ENCODE assay signal across 22 mouse cellular contexts in the genomic region with DNA sequence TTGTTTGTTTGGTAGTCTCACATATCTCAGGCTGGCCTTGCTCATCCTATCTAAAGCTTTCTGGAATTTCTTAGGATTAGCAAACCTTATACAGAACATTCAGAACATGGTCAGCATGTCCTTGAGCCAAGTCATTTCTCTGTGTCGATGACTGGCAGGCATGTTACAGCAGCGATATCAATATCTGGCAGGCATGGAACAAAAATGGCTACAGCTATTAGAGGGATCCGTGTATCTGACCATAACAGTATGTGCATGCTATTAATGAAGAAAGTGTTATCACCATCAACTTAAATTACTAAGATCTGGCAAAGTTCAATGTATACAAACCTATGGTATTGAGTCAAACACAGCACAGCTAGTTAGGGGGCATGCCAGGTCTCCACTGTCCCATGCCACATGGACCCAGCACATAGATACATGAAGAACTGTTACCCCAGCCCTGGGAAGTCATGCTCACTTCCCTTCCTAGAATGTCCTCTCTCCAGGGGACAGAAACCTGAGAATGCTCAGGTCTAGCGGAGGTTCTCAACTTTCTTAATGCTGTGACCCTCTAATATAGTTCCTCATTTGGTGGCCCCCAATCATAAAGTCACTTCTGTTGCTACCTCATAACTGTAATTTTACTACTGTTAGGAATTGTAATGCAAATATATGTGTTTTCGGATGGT. TPM values are rescaled to one million over a fixed set of nuclear protein-coding genes. Genes with fewer than 3 reads are reported as not detected.
"Had no signal": no experiment of that assay in that cellular context is flagged by ENCODE, and none has a peak within 500 bp of the region (broad histone marks: within the 10 kb centered on the region; RNA-seq: fewer than 3 reads in every experiment).

No protein-coding gene starts in this region.

- H3K27me3 ChIP-seq: liver, embryonic 13.5 days; midbrain, embryonic 13.5 days; midbrain, embryonic 15.5 days; neural tube, embryonic 13.5 days; neural tube, embryonic 15.5 days; stomach, embryonic 15.5 days had no signal

- H3K27ac ChIP-seq: midbrain, embryonic 10.5 days; midbrain, embryonic 13.5 days; midbrain, embryonic 15.5 days; neural tube, embryonic 13.5 days; neural tube, embryonic 15.5 days; stomach, embryonic 15.5 days; stomach, postnatal 0 days had no signal

- DNase-seq: liver, embryonic 13.5 days; lung, adult 18-20 months; lung, embryonic 14.5 days; lung, postnatal 10 days; lung, postnatal 4 days; retina, postnatal 1 day; right cerebral cortex, adult 18-20 months; right cerebral cortex, postnatal 25 days; right cerebral cortex, postnatal 4 days; spleen, adult 18-20 months; thymus, adult 2 months; thymus, postnatal 25 days; thymus, postnatal 4 days had no signal

- H3K36me3 ChIP-seq: midbrain, embryonic 13.5 days had no signal

- ATAC-seq: midbrain, embryonic 13.5 days; midbrain, embryonic 15.5 days had no signal

- H3K9ac ChIP-seq: liver, embryonic 13.5 days; lung, embryonic 14.5 days; midbrain, embryonic 13.5 days; midbrain, embryonic 15.5 days; neural tube, embryonic 13.5 days; neural tube, embryonic 15.5 days; stomach, embryonic 15.5 days had no signal

- H3K4me2 ChIP-seq: liver, embryonic 13.5 days; lung, embryonic 14.5 days; midbrain, embryonic 13.5 days; midbrain, embryonic 15.5 days; neural tube, embryonic 13.5 days; neural tube, embryonic 15.5 days; stomach, embryonic 15.5 days had no signal

- H3K9me3 ChIP-seq: liver, embryonic 13.5 days; midbrain, embryonic 10.5 days; midbrain, embryonic 13.5 days; midbrain, embryonic 15.5 days; neural tube, embryonic 13.5 days; neural tube, embryonic 15.5 days; stomach, embryonic 15.5 days had no signal

- H3K4me3 ChIP-seq: liver, embryonic 13.5 days; midbrain, embryonic 10.5 days; midbrain, embryonic 13.5 days; midbrain, embryonic 15.5 days; myocyte; neural tube, embryonic 13.5 days; neural tube, embryonic 15.5 days; stomach, embryonic 15.5 days had no signal

RNA-seq across cellular contexts. Expression of a gene that starts 59.6 kb away (rescaled TPM):
- polyA plus RNA-seq: lung, embryonic 14.5 days; neural tube, embryonic 11.5 days had no signal
